Mouse (Mus musculus): ENCODE measurements at regions not wholly inside any gene's neighbourhood (a gene's known extent, or its start where the extent isn't known, plus 50 kb on each side); places are given as distances from the start of the nearest gene placed in this dataset.

DNA sequence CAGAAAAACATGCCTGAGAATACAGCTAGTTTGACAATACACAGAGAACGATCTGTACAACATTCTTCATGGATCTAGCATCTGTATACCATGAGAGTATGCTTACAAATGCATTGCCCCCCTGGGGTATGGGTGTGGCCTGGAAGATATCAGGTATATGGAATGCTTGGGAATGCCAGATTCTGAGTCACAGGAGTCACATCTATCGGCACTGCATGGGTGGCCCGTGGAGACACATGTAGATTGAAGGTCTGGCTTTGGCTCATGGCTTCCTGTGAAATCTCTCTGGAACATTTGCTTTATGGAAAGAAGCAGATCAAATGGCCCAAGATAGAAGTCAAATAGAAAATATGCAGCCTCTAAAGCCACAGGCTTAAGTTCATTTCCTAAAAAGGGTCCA lies 59.6 kb downstream of the Kcne4 start:
- DNase-seq (ENCODE audit: low read depth, low spot score) = no peak

DNA sequence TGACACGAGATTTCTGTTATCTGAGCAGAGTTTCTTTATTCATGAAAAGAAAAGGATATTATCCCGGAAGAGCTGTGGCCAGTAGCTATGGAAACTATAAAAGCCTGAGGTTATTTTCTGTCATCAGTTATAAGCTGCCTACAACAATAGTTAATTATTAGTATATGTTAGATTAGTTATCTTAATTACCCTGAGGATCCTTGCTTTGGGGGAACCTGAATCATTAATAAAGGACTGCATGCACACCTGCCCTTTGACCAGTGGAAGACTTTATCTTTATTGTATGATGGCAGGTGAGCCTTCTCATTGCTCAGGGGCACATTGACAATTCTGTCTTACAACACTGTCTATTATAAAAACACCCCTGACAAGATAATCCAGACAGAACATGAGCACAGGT lies 62.7 kb downstream of the Kcne4 start:
- no peak for DNase-seq (ENCODE audit: low read depth, low spot score)

DNA sequence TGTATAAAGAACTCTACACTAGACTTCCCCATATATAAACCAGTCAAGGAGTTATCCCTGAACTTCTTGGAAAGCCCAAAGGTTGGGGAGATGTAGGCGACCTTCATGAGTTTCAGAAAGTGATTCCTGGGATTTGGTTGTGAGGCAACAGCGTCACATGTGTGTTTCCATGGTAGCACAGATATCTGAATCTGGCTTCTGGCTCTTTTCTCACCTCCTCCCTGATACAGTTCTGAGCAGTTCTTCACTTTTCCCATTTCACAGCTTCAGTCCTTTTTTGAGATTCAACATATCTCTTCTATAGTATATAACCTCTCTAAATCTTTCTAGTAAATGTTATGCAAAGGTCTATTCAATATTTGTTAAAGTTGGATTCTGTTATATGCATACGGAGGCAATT lies 65.9 kb downstream of the Kcne4 start:
- DNase-seq (ENCODE audit: low read depth, low spot score) = no peak

DNA sequence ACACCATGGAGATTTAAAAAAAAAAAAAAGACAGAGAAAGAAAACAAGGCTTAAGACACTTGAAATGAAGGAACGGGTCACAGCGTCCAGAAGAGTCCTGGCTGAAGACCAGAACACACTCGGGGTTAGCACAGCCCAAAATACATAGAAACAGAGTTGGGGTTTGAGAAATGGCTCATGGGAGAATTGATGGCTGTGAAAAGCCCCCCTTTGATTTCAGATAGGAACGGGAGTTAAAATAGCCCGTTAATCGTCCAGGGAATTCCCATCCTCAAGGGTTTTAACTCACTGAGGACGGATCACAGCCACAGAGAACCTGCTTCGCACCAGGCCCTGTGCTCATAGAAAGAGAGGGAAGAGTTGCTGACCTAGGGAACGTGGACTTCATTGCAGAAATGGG lies 72.7 kb downstream of the Kcne4 start:
- no peak for DNase-seq (ENCODE audit: low read depth, low spot score)

DNA sequence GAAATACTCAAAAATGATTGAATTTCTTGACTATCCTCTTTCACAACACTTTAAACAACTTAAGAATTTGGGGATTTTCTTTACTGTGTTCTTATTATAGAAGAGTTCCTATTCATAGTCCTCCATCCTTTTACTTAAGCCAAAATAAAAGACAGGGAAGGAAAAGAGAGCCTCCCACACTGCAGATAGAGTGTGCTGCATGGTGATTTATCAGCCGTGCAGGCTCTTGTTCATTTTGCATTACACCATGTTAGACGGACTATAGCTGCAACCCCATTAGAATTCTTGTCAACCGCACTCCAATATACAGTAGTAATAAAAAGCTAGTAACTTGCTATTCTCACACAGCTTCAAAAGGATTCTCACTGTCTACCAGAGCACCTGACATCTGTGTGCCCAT lies 74.8 kb downstream of the Kcne4 start:
- no peak for DNase-seq (ENCODE audit: low read depth, low spot score)

DNA sequence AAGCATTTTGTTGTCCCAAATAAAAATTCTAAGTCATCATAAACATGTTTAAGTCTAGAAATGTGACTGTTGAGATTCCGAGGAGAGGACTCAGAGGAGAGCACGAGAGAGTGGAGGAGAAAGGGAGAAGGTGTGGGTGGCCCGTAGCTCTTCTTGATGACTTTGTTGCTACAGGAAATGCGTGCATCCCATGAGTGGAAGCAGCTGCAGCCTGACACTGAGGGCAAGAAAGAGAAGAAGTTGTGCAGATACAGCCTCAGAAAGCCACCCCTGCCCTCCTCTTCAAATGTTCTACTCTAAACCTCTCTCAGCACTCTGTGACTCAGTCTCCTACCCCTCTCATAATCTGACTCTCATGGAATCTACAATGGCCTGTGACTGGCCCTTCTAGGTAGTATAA lies 77.7 kb downstream of the Kcne4 start:
- DNase-seq (ENCODE audit: low read depth, low spot score) = no peak

DNA sequence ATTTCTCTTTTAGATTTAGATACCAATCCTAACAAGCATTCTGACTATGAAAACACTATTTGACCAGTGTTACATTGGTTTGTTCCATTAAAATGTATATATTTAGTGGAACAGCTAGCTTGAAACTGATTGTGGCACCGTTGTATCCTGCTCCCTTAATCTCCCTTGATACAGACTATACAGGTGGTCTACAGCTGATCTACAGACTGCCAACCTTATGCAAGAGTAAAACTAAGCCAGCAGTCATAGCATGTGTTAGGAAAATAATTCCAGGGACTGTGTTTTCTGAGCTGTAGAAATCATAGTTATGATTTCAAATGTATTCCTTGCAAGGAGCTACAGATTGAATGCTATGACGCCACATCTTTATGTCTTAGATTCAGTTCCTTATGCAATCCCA lies 78.6 kb downstream of the Kcne4 start:
- no peak for DNase-seq (ENCODE audit: low read depth, low spot score)

DNA sequence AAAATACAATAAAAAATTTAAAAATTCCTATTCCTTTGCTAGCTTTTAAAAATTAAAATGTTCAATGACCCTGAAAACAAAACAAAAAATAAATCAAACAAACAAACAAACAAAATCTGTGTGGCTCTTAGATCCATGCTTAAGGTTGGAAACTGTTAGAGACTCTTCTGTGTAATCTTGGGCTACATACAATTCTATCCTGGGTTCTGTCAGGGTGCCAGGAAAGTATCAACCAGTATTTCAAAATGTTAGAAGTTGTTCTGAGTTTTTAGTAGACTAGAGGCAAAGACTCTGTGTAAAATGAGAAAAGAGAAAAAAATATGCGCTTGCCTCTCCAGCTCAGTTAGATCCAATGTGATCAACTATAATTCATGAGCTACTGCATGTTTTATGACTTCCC lies 91.0 kb downstream of the Kcne4 start:
- no peak for DNase-seq (ENCODE audit: low read depth, low spot score)

DNA sequence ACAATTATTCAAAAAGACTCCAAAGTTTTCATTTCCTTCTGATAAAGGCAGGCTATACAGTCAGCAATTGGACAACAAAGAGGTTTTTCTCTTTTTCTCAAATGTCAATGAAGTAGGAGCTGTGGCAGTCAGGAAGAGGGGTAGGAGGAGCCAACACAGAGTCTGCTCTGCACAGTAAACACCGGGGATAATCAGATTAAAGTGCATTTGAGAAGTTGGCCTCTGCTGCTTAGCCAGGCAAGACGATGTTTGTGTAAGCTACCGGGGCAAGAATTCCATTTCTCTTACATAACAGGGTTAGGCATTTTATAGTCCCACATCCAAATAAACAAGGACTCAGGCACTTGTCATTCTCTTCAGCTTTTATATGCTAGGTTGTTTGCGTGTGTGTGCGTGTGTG lies 91.4 kb downstream of the Kcne4 start:
- DNase-seq (ENCODE audit: low read depth, low spot score) = no peak

DNA sequence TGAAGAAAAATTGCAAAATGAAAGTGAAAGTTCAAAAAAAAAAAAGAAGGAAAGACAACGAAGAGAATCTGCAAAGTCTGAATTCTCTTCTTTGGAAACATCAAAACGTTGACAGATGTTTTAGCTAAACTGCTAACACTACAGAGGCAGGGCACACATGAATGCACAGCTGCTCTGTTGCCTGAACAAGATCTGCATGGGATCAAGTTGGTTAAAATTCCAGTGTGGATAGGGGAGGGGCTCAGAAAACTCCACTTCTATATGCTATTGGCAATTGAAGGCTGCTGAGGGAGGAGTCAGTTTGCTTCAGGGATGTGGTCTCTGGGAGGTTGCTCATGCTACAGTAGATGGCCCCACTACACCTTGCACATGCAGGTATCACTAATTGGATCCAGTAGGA lies 97.2 kb downstream of the Kcne4 start:
- no peak for DNase-seq (ENCODE audit: low read depth, low spot score)

DNA sequence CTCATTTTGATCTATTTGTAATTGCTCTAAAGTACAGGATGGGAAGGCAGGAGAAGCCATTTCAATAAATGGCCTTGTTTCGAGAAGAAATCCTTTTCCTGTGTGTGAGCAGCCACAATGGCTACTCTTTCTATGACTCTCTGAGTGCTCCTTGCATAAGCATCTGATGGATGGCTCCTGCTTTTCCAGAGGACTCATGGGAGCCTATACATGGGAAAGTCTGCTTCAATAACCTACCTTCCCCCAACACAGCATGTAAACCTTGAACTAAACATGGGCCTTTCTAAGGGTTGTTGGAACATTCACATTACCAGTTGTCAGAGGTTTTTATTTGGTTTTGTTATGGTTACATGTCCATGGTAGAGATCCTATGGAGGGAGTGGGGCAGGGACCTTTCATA lies 103.3 kb downstream of the Kcne4 start:
- no peak for DNase-seq (ENCODE audit: low read depth, low spot score)

DNA sequence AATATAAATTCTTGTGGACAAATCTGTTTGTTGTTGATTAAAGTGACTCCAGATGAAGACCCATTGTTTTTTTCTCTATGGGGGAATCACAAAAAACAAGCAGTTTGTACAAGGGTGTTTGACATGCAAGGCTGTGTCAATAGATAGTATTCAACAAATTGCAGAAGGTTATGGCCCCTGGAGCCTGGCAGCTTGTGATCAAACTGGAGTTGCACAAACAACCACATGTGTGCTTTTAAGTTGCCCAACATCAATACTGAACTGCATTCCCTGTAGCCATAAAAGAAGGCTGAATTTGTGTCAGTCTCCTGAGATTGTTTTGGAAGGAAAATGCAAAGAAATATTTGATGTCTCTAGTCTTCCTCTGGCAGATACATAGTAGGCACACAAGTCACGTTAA lies 113.4 kb downstream of the Kcne4 start:
- DNase-seq (ENCODE audit: low read depth, low spot score) = no peak

DNA sequence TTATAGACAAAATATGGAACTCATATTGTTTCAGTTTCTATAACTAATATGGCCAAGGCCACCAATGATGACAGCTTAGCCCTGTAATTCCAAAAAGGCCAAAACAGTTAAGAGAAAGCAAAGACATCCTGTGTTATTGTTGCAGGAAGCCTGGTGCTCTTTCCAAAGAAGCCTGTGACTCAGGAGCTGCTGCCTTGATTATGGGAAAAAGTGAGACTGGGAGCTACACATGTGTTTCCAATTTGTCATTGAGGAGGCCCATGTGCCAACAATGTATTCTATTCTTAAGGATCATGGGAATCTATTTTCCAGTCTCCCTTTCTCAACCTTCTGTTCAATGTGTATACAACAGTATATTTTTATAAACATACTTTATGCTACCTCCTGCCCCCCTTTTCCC lies 123.3 kb downstream of the Kcne4 start:
- DNase-seq (ENCODE audit: low read depth, low spot score) = no peak

DNA sequence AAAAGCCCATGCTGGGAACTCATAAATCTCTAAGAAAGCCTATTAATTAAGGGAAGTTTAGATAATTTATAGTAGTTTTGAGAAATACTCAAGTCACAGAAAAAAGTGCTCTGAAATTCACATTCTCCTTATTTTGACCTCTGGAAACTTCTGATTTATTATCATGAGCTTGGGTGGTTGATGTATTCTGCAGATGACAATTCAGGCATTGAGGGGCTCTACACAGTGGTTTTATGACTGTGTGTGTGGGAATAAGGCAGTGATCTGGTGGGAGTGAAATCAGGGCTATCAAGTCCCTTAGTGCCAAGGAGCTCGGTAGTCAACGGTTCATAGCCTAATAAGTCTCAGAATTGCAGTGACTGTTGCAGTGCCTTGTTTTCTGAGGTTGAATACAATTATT lies 129.0 kb downstream of the Kcne4 start:
- DNase-seq (ENCODE audit: low read depth, low spot score) = no peak

DNA sequence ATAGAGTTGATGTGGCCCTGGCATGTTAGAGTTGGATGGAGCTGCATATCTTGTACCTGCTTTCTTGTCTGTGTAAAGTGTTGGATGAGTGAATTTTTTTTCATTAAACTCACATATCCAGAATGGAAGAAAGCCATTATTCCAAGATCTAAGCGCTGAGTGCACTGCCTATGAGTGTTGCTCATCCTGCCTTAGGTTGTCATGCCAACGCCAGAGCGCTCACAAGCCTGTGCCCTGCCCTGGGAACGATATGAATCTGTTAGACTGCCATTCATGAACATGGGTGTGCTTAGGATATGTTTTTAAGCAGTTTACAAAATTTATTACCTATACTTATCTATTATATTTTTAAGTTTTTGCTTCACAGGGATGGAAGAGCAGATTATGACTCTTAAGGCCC lies 163.5 kb downstream of the Kcne4 start:
- DNase-seq (ENCODE audit: low read depth, low spot score) = peak; percentile 9
